Comparison of ENCODE assay signal across 7 mouse cellular contexts in the genomic region with DNA sequence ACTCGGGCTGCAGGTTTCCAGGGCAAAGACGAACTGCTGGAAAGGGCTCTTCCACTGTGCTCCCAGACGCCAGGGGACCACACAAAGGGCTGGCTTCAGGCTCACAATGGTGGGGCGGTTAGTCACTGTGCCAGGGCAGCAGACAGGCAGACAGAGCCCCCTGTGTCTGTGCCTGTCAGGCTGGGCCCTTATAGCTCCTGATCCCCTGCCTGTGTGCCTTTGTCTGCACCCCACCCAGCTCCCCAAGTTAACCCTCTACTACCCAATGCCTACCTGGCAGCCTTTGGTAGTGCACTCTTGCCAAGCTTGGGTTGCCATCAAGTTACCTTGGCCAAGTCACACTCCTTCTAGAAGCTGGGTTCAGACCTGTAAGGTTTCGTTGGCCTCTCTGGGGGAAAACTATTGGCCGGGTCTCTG.
DNase-seq lines count a peak whose midpoint lies in the region; ATAC-seq and TF ChIP-seq lines count a peak whose summit lies in the region.

No protein-coding gene starts in this region.

- peak overlapping the region; percentile 75 for H3K4me2 ChIP-seq in limb, embryonic 15.5 days

- intact Hi-C loops in left cerebral cortex, postnatal 10 days (cut with DNase I): no loop called here

- H3K36me3 ChIP-seq in limb, embryonic 15.5 days: 0 out of 2 replicates have a peak, but pooled peaks cover 4% of the 10 kb centered on the region

- no peak overlapping the region for H3K9ac ChIP-seq in limb, embryonic 15.5 days

- H3K4me3 ChIP-seq in cortical plate, adult 2 months (ENCODE audit: insufficient read depth, low read length): no peak overlapping the region
- no peak overlapping the region for H3K4me3 ChIP-seq in limb, embryonic 15.5 days

- peaks cover 6% of the 10 kb centered on the region; the same call in 1 of the 2 replicates for H3K4me1 ChIP-seq in cortical plate, adult 2 months (ENCODE audit: control insufficient read depth, insufficient read depth, low read length)
- H3K4me1 ChIP-seq in limb, embryonic 15.5 days: peaks cover 54% of the 10 kb centered on the region

- WGBS in limb, embryonic 15.5 days: 41% methylated on average over 6 of the region's 6 CpGs

- H3K27me3 ChIP-seq in limb, embryonic 15.5 days: peaks cover 5% of the 10 kb centered on the region

- H3K27ac ChIP-seq in cortical plate, adult 2 months (ENCODE audit: insufficient read depth, low read length): peak overlapping the region; percentile 6; the same call in 1 of the 2 replicates
- H3K27ac ChIP-seq in limb, embryonic 15.5 days: peak overlapping the region; percentile 67

- TF ChIP-seq POLR2A in brain, embryonic 14.5 days (IDR thresholded peaks at IDR 0.05; ENCODE audit: borderline replicate concordance, extremely low read depth, insufficient read depth, insufficient read length, poor library complexity, severe bottlenecking): no peak
- TF ChIP-seq POLR2A in cortical plate, adult 2 months (IDR thresholded peaks at IDR 0.05; ENCODE audit: extremely low read depth, insufficient read depth, low read length): 0 out of 2 replicates have a peak, but pooled peaks have one; percentile 7

- no peak for ATAC-seq in limb, embryonic 15.5 days (ENCODE audit: insufficient number of reproducible peaks, low FRiP score, low TSS enrichment, low read depth)

- no peak for TF ChIP-seq CTCF in brain, embryonic 14.5 days (IDR thresholded peaks at IDR 0.05; ENCODE audit: borderline replicate concordance, extremely low read depth, insufficient read depth, insufficient read length)
- no peak for TF ChIP-seq CTCF in cortical plate, adult 2 months (IDR thresholded peaks at IDR 0.05; ENCODE audit: extremely low read depth, insufficient read depth, low read length)

- no peaks in the 10 kb centered on the region for H3K9me3 ChIP-seq in limb, embryonic 15.5 days

- peak; percentile 73 to 76 for DNase-seq in left cerebral cortex, postnatal 10 days (ENCODE audit: extremely low spot score in 1 of 2, low spot score in 2 of 2)
- DNase-seq in left cerebral cortex, adult 8-10 months (ENCODE audit: low spot score in 2 of 2): no peak
- peak; percentile 93 for DNase-seq in brain, embryonic 14.5 days (ENCODE audit: low read depth)
- DNase-seq in spleen, postnatal 4 days (ENCODE audit: low spot score in 2 of 2): no peak
- no peak for DNase-seq in spleen, postnatal 10 days (ENCODE audit: low spot score in 2 of 2)

Comparison
In these comparisons a context has a peak if more than half of its experiments do, and no peak if none do; other contexts are left out.
1. DNase-seq: peak in left cerebral cortex, postnatal 10 days (2 of 2) and brain, embryonic 14.5 days (single experiment); none in left cerebral cortex, adult 8-10 months (0 of 2), spleen, postnatal 4 days (0 of 2) and spleen, postnatal 10 days (0 of 2).